Mouse (Mus musculus) adrenal gland, postnatal 10 days (tissue): ENCODE data around the gene Gprc5b. TPM values are rescaled to one million over a fixed set of nuclear protein-coding genes. Genes with fewer than 3 reads are reported as not detected.

Experiments used
- total RNA-seq, 2 experiments: library from RNA; stranded (reverse); gene quantifications; 2 replicates each; pipeline ENCODE4 v1.2.3; 2021

Gprc5b gene
- total RNA-seq, 2 experiments from 2014 or later = 67.5 to 67.8 TPM

Other genes with a start within 250 kb of the Gprc5b start
- 10 to 100 TPM in 1 of 2 experiments, 1 to 10 TPM in 1; 9.1 to 11.9 TPM for gene Iqck, start 139.5 kb downstream of the Gprc5b start, total RNA-seq
- gene Knop1, start 139.0 kb downstream of the Gprc5b start, total RNA-seq = 10 to 100 TPM; 50.7 to 54.5 TPM
- not detected for gene Gpr139, start 189.4 kb upstream of the Gprc5b start, total RNA-seq